Mouse (Mus musculus) mouse trophoblast stem cell (cell line): ENCODE measurements around the gene Cenpl.

Source experiments
- in situ Hi-C, 2 experiments: fragments of 300-500 bp; cut with MseI, MboI; formaldehyde crosslinking; loops; 2 replicates in 1 of 2; 3 replicates in 1 of 2; pipeline ENCODE4 v1.15.1; 2025

The Cenpl gene

DNA sequence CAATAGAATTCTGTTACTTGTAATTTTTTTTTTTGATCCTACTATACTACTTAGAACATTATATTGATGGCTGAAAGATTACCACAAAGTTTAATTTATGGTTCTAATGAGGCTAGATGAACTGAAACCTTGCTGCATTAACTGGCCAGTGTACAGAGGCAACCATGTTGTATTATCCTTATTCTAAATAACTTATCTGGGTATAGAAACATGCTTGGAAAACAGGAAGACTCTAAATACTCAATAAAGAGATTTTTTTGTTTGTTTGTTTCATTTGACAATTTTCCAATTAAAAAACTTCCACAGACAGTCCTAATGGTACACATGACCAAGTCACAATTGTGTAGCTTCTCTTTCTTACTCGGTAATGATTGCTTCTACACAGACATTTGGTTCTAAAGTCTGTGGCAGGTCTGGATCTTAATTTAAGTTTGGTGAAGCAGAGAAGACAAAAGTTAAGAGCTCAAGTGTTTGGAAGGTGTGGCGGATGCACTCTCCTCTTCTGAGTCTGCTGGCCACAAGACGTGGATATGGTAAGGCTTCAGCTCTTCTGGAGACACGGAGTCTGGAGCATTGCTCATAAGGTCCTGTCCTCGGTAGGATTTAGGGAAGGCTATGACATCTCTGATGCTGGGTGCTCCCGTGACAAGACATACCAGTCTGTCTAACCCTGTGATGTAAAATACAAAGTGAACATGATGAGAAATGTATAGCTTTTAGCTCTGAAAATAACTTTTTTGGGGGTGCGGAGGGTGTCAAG lies 29.1 kb upstream of the Cenpl start:
- in situ Hi-C loops = no loop called here

DNA sequence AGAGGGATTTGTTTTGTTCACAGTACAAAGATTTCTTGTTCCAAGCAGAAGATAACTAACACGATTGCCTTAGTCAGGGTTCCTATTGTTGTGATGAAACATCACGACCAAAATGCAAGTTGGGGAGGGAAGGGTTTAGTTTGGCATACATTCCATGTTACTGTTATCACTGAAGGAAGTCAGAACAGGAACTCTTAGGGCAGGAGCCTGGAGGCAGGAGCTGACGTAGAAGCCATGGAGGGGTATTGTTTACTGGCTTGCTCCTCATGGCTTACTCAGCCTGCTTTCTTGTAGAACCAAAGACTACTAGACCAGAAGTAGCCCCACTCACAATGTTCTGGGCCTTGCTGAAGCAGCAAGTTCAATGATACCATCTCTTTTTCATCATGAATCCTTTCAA lies 23.5 kb upstream of the Cenpl start:
- in situ Hi-C loops = no loop called here

DNA sequence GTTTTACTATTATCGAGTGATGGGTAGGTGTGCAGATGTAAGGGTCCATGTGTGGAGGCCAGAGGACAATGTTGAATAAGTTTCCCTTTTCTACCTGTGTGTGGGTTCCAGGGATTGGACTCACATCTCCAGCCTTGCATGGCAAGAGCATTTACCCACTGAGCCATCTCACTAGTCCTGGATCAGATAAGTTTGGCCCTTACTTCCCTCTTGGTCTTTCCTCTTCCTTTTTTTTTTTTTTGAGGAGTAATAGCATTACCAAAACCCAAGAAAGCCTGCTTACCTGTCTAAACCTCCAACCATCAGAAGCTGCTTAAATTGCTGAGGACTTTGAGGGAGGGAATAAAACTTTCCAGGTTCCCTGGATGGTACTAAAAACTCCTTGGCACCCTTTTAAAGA lies 13.3 kb upstream of the Cenpl start:
- in situ Hi-C loops = no loop called here

DNA sequence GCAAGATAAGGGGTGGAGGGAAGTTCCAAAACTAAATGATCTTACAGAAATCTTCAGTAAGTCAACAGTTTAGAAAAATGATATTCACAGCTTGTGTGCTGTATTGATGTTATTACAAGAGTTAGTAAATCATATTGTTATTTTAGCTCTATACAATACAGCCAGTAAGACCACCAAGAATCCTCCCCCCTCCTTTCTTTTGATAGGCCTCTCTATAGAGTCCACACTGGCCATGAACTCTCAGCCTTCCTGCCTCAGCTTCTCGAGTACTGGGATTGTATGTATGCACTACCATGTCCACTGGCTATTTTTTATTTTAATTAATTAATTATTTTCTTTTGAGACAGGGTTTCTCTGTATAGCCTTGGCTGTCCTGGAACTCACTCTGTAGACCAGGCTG lies 7.2 kb upstream of the Cenpl start:
- in situ Hi-C loops = no loop called here

DNA sequence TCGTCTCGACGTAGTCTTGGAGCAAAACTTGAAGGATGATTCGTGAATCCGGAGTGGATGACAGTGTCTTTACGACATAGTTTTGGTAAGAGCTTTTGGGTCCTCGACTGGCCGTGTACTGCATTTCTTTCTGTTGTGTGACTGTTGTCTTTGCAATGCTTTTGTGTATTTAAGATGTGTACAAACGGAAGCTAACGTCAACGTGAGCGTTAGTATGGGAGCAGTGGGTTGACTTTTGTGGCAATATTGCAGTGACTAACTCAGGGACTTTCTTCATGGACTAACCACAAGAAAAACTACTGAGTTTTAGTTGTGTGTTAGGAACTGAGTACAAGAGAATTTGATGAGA lies 733 bp downstream of the Cenpl start:
- in situ Hi-C loops = no loop called here

DNA sequence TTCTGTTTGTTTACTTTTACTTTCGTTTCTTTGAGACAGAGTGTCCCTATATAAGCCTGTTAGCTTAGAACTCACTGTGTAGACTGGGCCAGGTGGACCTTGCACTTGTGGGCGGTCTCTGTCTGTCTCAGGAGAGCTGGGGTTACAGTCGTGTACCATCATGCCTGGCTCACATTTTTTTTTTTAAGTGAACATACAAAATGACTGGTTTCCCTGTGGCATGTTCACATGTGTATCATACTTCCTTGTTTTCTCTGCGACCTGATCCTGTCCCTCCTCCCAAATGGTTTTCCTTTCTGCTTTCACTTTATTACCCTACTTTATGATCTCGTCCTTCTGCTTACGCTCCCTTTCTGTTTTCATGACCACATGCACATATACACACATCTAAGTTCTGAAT lies 5.7 kb downstream of the Cenpl start:
- in situ Hi-C loops = no loop called here

DNA sequence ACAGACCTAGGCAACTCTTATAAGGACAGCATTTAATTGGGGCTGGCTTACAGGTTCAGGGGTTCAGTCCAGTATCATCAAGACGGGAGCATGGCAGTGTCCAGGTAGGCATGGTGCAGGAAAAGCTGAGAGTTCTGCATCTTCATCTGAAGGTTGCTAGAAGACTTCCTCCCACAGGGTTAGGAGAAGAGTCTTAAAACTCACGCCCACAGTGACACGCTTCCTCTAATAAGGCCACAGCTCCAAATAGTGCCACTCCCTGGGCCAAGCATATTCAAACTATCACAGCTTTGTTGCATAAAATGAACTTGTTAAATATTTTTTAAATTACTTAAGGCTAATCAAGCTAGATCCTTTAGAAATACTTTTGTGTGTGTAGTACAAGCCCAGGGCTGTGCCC lies 6.7 kb downstream of the Cenpl start:
- in situ Hi-C loops = no loop called here

DNA sequence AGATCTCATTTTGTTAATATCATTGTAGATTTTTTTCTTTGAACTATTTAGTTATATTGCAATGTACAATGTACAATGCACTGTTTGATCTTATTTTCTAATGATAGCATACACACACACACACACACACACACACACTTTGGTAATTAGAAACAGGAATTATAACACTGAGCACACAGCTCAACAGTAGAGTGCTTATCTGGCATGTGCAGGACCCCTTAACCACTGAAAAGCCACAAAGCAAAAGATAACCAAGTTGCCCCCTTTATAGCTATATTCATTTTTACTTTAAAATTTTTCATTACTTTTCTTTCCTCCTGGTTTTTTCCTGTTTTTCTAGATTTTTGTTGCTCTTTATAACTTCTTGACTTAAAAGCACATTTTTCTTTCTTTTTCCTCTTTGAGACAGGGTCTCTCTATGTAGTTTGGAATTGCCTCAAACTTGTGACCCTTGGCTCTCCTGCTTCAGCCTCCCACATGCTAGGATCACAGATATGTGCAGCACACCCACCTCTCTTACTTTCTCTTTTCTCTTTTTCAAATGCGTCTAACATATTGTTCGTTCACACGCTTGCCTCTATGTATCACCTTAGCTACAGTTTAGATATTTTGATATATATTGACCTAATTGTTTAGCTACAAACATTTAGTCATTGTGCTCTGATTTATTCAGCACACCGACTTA lies 29.4 kb downstream of the Cenpl start:
- in situ Hi-C loops = no loop called here

DNA sequence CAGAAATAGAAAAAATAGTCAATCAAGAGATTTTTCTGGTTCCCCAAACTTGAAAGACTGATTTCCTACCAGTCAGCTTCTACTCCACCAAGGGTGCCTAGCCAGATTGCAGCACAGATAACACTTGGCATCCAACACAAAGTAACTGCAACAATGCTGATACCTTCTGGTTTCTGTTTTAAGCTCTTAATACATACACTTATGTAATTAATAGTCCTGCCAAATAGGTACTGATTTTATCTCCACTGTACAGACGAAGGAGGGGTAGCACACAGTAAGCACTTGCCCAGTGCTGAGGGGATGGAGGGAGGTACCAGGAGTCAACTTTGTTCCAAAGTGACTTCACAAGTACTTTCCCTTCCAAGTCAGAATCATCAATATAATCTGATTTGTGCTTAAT lies 33.3 kb downstream of the Cenpl start:
- in situ Hi-C loops = no loop called here

DNA sequence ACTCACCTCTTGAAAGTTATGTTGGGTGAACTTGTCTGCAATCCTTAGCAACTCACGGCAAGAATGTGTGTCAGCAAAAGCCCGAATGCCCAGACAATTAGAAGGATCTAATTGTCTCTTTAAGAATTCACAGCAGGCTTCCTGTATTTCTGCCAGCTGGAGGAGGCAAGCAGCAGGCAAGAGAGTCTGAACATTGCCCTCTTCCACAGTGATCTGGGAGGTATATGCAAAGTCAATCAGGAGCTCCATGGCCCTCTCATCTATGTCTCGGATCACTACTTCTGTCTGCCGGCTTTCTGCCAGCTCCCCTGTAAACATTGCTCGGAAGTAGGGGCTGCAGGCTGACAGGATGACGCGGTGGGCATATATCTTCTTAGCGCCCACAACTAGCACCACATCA lies 38.7 kb downstream of the Cenpl start:
- in situ Hi-C loops = no loop called here

DNA sequence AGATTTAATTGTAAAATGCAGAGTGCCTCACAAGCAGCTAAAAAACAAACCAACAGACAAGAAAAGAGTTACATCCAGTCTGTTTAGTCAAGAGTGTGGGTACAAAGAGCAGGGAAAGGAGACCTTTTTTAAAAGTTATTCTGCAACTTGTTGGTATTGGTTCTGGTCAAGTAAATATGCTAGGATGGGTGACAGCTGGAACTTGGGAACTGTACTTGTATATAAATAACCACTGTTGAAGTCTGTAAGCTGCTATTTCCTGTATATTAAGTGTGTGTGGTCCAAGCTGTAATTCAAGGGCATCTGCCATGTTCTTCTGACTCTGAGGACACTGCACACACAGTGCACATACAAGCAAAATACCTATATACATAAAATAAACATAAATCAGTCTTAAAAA lies 44.1 kb downstream of the Cenpl start:
- in situ Hi-C loops = no loop called here

DNA sequence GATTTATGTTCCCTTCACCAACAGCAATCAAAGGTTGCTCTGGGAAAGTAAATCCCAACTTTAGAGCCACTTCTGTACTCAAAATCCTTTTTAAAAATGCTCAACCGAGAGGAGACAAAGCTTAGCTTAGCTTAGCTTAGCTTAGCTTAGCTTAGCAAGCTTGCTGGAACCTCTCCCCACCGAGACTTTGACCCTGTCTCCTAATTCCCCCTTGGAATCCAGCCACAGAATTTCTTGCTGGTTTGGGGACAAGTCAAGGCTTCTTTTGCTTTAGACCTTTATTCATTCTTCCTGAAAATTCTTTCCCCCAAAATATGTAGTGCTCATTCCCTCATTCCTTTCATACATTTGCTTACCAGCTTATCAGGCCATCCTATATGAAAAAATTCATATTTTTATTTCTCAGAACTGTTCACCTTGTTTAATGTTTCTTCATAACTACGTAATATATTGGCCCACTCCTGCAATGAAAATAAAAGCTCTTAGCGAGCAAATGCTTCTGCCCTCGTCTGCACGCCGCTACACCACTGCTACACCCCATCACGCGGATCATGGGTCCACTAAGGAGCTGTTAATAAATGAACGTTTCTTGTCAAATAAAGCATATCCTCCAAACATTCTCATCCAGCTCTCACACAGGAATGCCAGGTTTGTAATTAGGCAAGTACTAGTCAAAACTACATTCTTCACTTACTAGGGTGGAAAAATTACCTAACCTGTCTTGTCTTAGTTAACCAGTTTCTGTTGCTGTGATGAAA lies 52.3 kb downstream of the Cenpl start:
- in situ Hi-C loops = no loop called here

DNA sequence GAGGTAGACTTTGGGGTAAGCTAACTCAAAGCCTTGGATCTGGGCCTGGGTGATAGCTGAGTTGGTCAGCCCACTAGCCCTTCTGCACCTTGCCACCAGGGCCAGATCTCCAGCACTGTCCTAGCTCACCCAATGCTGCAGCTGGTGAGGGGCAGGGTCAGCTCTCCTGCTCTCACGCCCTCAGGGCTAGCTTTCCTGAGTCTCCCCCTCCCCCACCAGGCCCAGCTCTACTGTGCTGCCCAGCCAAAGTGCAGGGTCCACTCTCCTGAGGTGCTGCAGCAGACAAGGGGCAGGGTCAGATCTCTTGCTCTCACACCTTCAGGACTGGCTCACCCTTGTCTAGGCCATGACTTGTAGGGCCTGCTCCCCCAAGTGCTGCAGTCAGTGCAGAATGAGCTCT lies 55.9 kb downstream of the Cenpl start:
- in situ Hi-C loops = no loop called here

DNA sequence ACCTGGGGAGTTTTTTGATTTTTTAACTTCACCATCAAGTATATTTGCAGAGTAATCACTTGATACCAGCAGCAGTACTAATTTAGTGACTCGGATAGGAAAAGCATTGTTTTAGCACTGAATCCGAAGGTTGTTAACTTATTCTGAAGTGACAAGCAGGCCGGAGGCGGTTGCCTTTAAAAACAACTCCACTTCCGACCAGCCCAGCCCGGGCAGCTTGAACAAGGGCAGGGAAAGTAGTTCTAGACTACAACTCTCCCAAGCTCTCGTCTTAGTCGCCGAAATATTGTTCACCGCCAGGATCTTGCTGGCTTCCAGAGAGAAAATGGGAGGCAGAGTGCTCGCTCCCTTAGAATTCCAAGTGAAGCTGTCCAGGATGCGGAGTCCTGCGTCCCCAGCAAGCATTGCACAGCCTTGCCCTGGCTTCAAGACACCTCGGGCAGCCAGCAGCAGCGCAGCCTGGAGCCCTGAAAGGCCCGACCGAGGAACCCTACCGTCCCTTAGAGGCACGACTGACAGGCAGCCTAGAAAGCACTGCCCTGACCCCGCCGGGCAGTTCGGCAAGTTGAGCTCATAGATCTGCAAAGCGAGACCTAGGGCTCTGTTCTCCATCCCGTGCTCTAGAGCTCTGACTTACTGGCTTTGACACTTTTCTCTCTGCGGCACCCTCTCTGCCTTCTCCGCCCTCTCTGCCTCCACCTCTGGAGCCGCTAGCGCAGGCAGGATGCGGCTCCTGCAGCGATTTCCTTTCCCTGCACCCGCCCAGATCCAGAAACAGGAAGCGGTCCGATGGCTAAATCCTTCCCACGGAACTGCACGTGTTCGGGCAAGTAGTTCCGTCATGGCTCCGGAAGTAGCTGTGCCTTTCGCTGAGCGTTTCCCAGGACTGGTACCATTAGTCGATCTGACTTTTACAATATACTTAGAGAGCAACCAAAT lies 60.5 kb downstream of the Cenpl start, which contains the start of gene Klhl20:
Gene Klhl20 (minus strand): TSS at position 786 of the 939 bp plus-strand sequence.
- in situ Hi-C loops = no loop called here
